Mouse (Mus musculus) heart, embryonic 14.5 days (tissue): ENCODE results near the gene Ceacam19. TPM values are rescaled to one million over a fixed set of nuclear protein-coding genes. Genes with fewer than 3 reads are reported as not detected.

Experiments
- ATAC-seq: fragments of 200-750 bp; cut with Nextera tagmentation; 2 replicates; pipeline ENCODE4 v1.8.0; 2017; ENCODE audit warnings: low read depth, moderate TSS enrichment; ENCODE audit not compliant: insufficient number of reproducible peaks, insufficient read depth, low FRiP score
- H3K27ac ChIP-seq, 2 experiments: fragments of 200-500 bp in 1 of 2; fragments of 300-500 bp in 1 of 2; sonication (generic) in 1 of 2; replicated peaks in 1 of 2; 2 replicates each; pipeline ENCODE4 v1.5.1; 2012 to 2014; ENCODE audit warnings: low read depth in 2 of 2, low read length in 2 of 2, control low read depth in 1 of 2, mild to moderate bottlenecking in 1 of 2, mixed read lengths in 1 of 2; ENCODE audit not compliant: control insufficient read depth in 1 of 2, insufficient read depth in 1 of 2
- H3K27me3 ChIP-seq: fragments of 300-500 bp; sonication (generic); 2 replicates; pipeline ENCODE4 v1.6.1; 2014; ENCODE audit warnings: mild to moderate bottlenecking, low read length, control low read depth; ENCODE audit not compliant: control insufficient read depth, insufficient read depth
- H3K36me3 ChIP-seq: fragments of 300-500 bp; sonication (generic); 2 replicates; pipeline ENCODE4 v1.6.1; 2014; ENCODE audit warnings: mild to moderate bottlenecking, control low read depth, low read length, mixed read lengths; ENCODE audit not compliant: control insufficient read depth, insufficient read depth
- H3K4me1 ChIP-seq, 2 experiments: fragments of 200-500 bp in 1 of 2; fragments of 300-500 bp in 1 of 2; sonication (generic) in 1 of 2; 2 replicates each; pipeline ENCODE4 v1.6.1; 2012 to 2014; ENCODE audit warnings: low read length in 2 of 2, control low read depth in 1 of 2, mixed read lengths in 1 of 2; ENCODE audit not compliant: control insufficient read depth in 2 of 2, insufficient read depth in 2 of 2
- H3K4me2 ChIP-seq: fragments of 300-500 bp; sonication (generic); 2 replicates; pipeline ENCODE4 v1.6.1; 2014; ENCODE audit warnings: mild to moderate bottlenecking, low read length
- H3K4me3 ChIP-seq, 2 experiments: fragments of 200-500 bp in 1 of 2; fragments of 300-500 bp in 1 of 2; sonication (generic) in 1 of 2; 2 replicates each; pipeline ENCODE4 v1.5.1; 2012 to 2014; ENCODE audit warnings: low read length in 2 of 2, mild to moderate bottlenecking in 2 of 2, control low read depth in 1 of 2, low read depth in 1 of 2, moderate library complexity in 1 of 2; ENCODE audit not compliant: control insufficient read depth in 1 of 2, insufficient read depth in 1 of 2
- H3K9ac ChIP-seq: fragments of 300-500 bp; sonication (generic); 2 replicates; pipeline ENCODE4 v1.6.1; 2014; ENCODE audit warnings: mild to moderate bottlenecking, low read length
- H3K9me3 ChIP-seq: fragments of 300-500 bp; sonication (generic); 2 replicates; pipeline ENCODE4 v1.6.1; 2016; ENCODE audit warnings: low read length, control low read depth; ENCODE audit not compliant: control insufficient read depth
- WGBS: fragments of 180-500 bp; shearing (Covaris S2); extraction: QIAGEN DNeasy Blood & Tissue Kit; methylation state at CpG from one replicate; pipeline ENCODE4 v1.1.7; 2014; 5-methylcytosine and 5-hydroxymethylcytosine counted together
- polyA plus RNA-seq: library from polyadenylated mRNA; unstranded; fragments of >200 nt; fragmentation: Nextera tagmentation; extraction: Ambion mirVana; gene quantifications from 2 replicates; pipeline ENCODE4 v1.2.1, GENCODE M21; 2014

The Ceacam19 gene
- polyA plus RNA-seq, 1 experiment from 2014 or later, result not detected

- ATAC-seq, result no peak
Observed at GRCm38 (mm10) chr7:19861199-19861598, 26.6 kb downstream of the Ceacam19 start, which contains the start of gene Ceacam16. Gene Ceacam16 (minus strand): TSS chr7:19861299.

GRCm38 (mm10) chr7:19859740-19860139 is 28.0 kb downstream of the Ceacam19 start:
- Histone ChIP-seq H3K4me1 (no peaks in the 10 kb centered on the region), H3K9ac (no peak overlapping the region), H3K27ac (no peak overlapping the region), H3K36me3 (no peaks in the 10 kb centered on the region), H3K27me3 (peaks cover 7% of the 10 kb centered on the region; the same call in 1 of the 2 replicates), H3K9me3 (no peaks in the 10 kb centered on the region), H3K4me2 (no peak overlapping the region), H3K4me3 (no peak overlapping the region)
- no peak for ATAC-seq
- 51% methylated on average over 10 of the region's 10 CpGs for WGBS

More at GRCm38 (mm10) chr7:19861199-19861598, 26.6 kb downstream of the Ceacam19 start, which contains the start of gene Ceacam16:
- H3K27me3 ChIP-seq, result 0 out of 2 replicates have a peak, but pooled peaks cover 6% of the 10 kb centered on the region
- no peak within 1 kb of the TSS for H3K9ac ChIP-seq
- no peak within 1 kb of the TSS for H3K4me2 ChIP-seq
- no peak within 1 kb of the TSS for H3K27ac ChIP-seq
- peaks cover 4 to 5% of the 10 kb centered on the region in 2 experiments; a peak in 3 of 4 replicates for H3K4me1 ChIP-seq
- no peaks in the 10 kb centered on the region for H3K9me3 ChIP-seq
- WGBS, result 77% methylated on average over 9 of the region's 9 CpGs
- H3K36me3 ChIP-seq, result no peaks in the 10 kb centered on the region
- no peak within 1 kb of the TSS for H3K4me3 ChIP-seq

- Histone ChIP-seq H3K9me3 (no peaks in the 10 kb centered on the region), H3K27ac (no peak overlapping the region), H3K4me1 (no peaks in the 10 kb centered on the region), H3K36me3 (no peaks in the 10 kb centered on the region), H3K27me3 (peaks cover 35% of the 10 kb centered on the region), H3K4me2 (no peak overlapping the region), H3K9ac (no peak overlapping the region), H3K4me3 (no peak overlapping the region)
- ATAC-seq, result no peak
- WGBS, result 79% methylated on average over 6 of the region's 6 CpGs
Observed at GRCm38 (mm10) chr7:19856283-19856682, 31.5 kb downstream of the Ceacam19 start.

GRCm38 (mm10) chr7:19855663-19856062 is 32.1 kb downstream of the Ceacam19 start:
- H3K27ac ChIP-seq, result no peak overlapping the region
- peaks cover 40% of the 10 kb centered on the region for H3K27me3 ChIP-seq
- no peak for ATAC-seq
- H3K4me3 ChIP-seq, result no peak overlapping the region
- H3K4me2 ChIP-seq, result no peak overlapping the region
- H3K36me3 ChIP-seq, result no peaks in the 10 kb centered on the region
- no peaks in the 10 kb centered on the region for H3K9me3 ChIP-seq
- 56% methylated on average over 5 of the region's 5 CpGs for WGBS
- H3K4me1 ChIP-seq, result no peaks in the 10 kb centered on the region
- no peak overlapping the region for H3K9ac ChIP-seq

- H3K4me3 ChIP-seq, result no peak overlapping the region
- H3K27me3 ChIP-seq, result peaks cover 44% of the 10 kb centered on the region
- 80% methylated on average over 20 of the region's 20 CpGs for WGBS
- ATAC-seq, result no peak
- H3K27ac ChIP-seq, result no peak overlapping the region
- H3K9ac ChIP-seq, result no peak overlapping the region
- H3K4me2 ChIP-seq, result no peak overlapping the region
- H3K4me1 ChIP-seq, result no peaks in the 10 kb centered on the region
- H3K36me3 ChIP-seq, result no peaks in the 10 kb centered on the region
- H3K9me3 ChIP-seq, result no peaks in the 10 kb centered on the region
Observed at GRCm38 (mm10) chr7:19853526-19853925, 34.2 kb downstream of the Ceacam19 start.

GRCm38 (mm10) chr7:19851858-19852570 is 35.8 kb downstream of the Ceacam19 start, which contains the start of gene Gm19345:
Gene Gm19345 (plus strand): TSS chr7:19852003.
- no peak within 1 kb of the TSS for H3K27ac ChIP-seq
- WGBS, result 5% methylated on average over 33 of the region's 33 CpGs
- peaks cover 37% of the 10 kb centered on the region for H3K27me3 ChIP-seq
- H3K4me1 ChIP-seq, result peaks cover 3 to 6% of the 10 kb centered on the region in 2 experiments
- H3K9ac ChIP-seq, result no peak within 1 kb of the TSS
- peak; percentile 13; the same call in 1 of the 2 replicates for ATAC-seq
- 0 out of 4 replicates have a peak within 1 kb of the TSS, but pooled peaks of 1 of the 2 experiments have one; percentile 11 for H3K4me3 ChIP-seq
- H3K4me2 ChIP-seq, result peak within 1 kb of the TSS; percentile 43
- no peaks in the 10 kb centered on the region for H3K9me3 ChIP-seq
- no peaks in the 10 kb centered on the region for H3K36me3 ChIP-seq

GRCm38 (mm10) chr7:19844521-19845171 is 43.1 kb downstream of the Ceacam19 start:
- H3K9me3 ChIP-seq, result no peaks in the 10 kb centered on the region
- no peak overlapping the region for H3K9ac ChIP-seq
- H3K27me3 ChIP-seq, result peaks cover 20% of the 10 kb centered on the region
- H3K27ac ChIP-seq, result no peak overlapping the region
- 62% methylated on average over 15 of the region's 15 CpGs for WGBS
- H3K4me3 ChIP-seq, result no peak overlapping the region
- peaks cover 3 to 6% of the 10 kb centered on the region in 2 experiments for H3K4me1 ChIP-seq
- no peak for ATAC-seq
- H3K36me3 ChIP-seq, result no peaks in the 10 kb centered on the region
- no peak overlapping the region for H3K4me2 ChIP-seq
